Mouse (Mus musculus) limb, embryonic 11.5 days (tissue): Measurements from ENCODE around the gene 1810043G02Rik. TPM values are rescaled to one million over a fixed set of nuclear protein-coding genes. Genes with fewer than 3 reads are reported as not detected.
A peak's percentile ranks its signal among the peaks of the same experiment; 100 is the strongest.

ENCODE experiments used
- ATAC-seq: fragments of 200-750 bp; cut with Nextera tagmentation; 2 replicates; pipeline ENCODE4 v1.8.0; 2017; ENCODE audit warnings: low read depth; ENCODE audit not compliant: insufficient number of reproducible peaks, low FRiP score, low TSS enrichment
- DNase-seq: peaks from one replicate; pipeline ENCODE4 v3.0.0-alpha.2; 2015; ENCODE audit warnings: low spot score
- H3K27ac ChIP-seq: fragments of 300-500 bp; sonication (generic); replicated peaks from 2 replicates; pipeline ENCODE4 v1.5.1; 2014; ENCODE audit warnings: low read depth, mild to moderate bottlenecking, low read length
- H3K27me3 ChIP-seq: fragments of 300-500 bp; sonication (generic); 2 replicates; pipeline ENCODE4 v1.6.1; 2014; ENCODE audit warnings: mild to moderate bottlenecking, low read length, mixed read lengths; ENCODE audit not compliant: control insufficient read depth, insufficient read depth
- H3K36me3 ChIP-seq: fragments of 300-500 bp; sonication (generic); 2 replicates; pipeline ENCODE4 v1.6.1; 2014; ENCODE audit warnings: mild to moderate bottlenecking, low read length, moderate library complexity, mixed read lengths; ENCODE audit not compliant: control insufficient read depth, insufficient read depth
- H3K4me1 ChIP-seq: fragments of 300-500 bp; sonication (generic); 2 replicates; pipeline ENCODE4 v1.6.1; 2014; ENCODE audit warnings: low read length, mixed read lengths; ENCODE audit not compliant: control insufficient read depth, insufficient read depth
- H3K4me2 ChIP-seq: fragments of 300-500 bp; sonication (generic); 2 replicates; pipeline ENCODE4 v1.6.1; 2014; ENCODE audit warnings: low read depth, mild to moderate bottlenecking, moderate library complexity; ENCODE audit not compliant: severe bottlenecking
- H3K4me3 ChIP-seq: fragments of 300-500 bp; sonication (generic); 2 replicates; pipeline ENCODE4 v1.5.1; 2014; ENCODE audit warnings: low read depth, low read length
- H3K9ac ChIP-seq: fragments of 300-500 bp; sonication (generic); 2 replicates; pipeline ENCODE4 v1.6.1; 2014; ENCODE audit warnings: mild to moderate bottlenecking, low read length
- H3K9me3 ChIP-seq: fragments of 300-500 bp; sonication (generic); 2 replicates; pipeline ENCODE4 v1.6.1; 2016; ENCODE audit warnings: low read length; ENCODE audit not compliant: control insufficient read depth
- WGBS: fragments of 180-500 bp; shearing (Covaris S2); extraction: QIAGEN DNeasy Blood & Tissue Kit; methylation state at CpG from one replicate; pipeline ENCODE4 v1.1.7; 2014; 5-methylcytosine and 5-hydroxymethylcytosine counted together
- polyA plus RNA-seq: library from polyadenylated mRNA; unstranded; fragments of >200 nt; fragmentation: Nextera tagmentation; extraction: Ambion mirVana; gene quantifications from 2 replicates; pipeline ENCODE4 v1.2.1, GENCODE M21; 2014

The 1810043G02Rik gene
- polyA plus RNA-seq, 1 experiment from 2014 or later = 29.5 TPM

DNA sequence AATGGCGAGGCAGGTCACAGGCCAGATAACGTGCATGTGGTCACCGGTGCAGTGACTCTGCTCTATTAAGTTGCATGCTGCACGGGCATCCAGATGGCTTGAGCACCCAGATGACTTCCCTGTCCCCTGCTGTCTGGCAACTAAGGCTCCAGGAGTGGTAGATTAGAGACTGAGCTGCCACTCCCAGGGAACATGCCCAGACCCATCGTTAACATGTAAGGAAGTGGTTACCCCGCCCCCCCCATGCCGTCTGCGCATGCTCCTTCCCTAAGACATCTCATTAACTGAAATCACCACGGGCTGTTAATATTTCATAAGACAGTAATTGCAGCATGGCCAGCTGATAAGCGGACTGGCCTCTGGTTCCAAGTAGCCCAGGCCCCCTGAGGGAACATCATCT lies 7.1 kb upstream of the 1810043G02Rik start:
- Histone ChIP-seq H3K9me3 (no peaks in the 10 kb centered on the region), H3K4me1 (no peaks in the 10 kb centered on the region), H3K27ac (no peak overlapping the region), H3K9ac (no peak overlapping the region), H3K27me3 (peaks cover 22% of the 10 kb centered on the region), H3K4me2 (no peak overlapping the region), H3K4me3 (no peak overlapping the region), H3K36me3 (no peaks in the 10 kb centered on the region)
- ATAC-seq (no peak), DNase-seq (no peak)
- WGBS = 76% methylated on average over 10 of the region's 10 CpGs

DNA sequence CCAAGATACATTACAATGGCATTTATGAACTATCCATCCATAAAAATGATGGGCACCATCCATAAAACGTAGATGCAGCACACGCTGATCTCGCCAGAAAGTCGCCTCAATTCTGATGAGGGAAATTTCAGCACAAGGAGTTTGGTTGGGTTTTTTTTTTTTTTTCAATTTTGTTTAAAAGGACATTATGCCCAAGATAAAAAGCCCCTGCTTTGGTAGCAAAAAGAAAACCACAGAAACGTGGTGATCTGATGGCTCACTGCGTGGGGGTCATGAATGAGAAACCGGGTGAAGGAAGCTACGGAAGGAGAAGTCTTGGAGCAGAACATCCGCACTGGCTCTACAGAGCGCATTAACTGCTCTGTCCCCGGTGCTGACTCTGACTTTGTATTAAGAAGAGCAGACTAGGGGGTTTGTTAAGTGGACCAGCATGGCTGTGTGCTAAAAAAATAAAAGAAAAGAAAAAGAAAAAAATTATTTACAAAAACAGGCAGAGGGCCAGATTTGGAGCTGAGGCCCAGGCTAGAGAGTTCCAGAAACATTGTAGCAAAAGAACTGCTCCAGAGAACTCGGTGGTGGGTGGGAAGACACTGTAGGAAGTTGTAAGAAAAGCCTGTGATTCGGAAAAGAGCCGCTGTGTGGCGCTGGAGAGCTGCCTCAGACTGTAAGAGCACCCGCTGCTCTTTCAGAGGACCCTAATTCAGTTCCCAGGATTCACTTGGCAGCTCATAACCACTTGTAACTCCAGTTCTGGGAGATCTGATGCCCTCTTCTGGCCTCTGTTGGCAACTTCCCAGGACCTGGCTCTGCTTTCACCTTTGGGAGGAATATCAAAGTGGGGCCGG lies 6.4 kb upstream of the 1810043G02Rik start:
- no peaks in the 10 kb centered on the region for H3K36me3 ChIP-seq
- ATAC-seq (no peak), DNase-seq (no peak)
- no peaks in the 10 kb centered on the region for H3K4me1 ChIP-seq
- H3K9me3 ChIP-seq = no peaks in the 10 kb centered on the region
- H3K27ac ChIP-seq = no peak overlapping the region
- no peak overlapping the region for H3K4me3 ChIP-seq
- no peak overlapping the region for H3K9ac ChIP-seq
- 62% methylated on average over 17 of the region's 17 CpGs for WGBS
- no peak overlapping the region for H3K4me2 ChIP-seq
- H3K27me3 ChIP-seq = peaks cover 22% of the 10 kb centered on the region

DNA sequence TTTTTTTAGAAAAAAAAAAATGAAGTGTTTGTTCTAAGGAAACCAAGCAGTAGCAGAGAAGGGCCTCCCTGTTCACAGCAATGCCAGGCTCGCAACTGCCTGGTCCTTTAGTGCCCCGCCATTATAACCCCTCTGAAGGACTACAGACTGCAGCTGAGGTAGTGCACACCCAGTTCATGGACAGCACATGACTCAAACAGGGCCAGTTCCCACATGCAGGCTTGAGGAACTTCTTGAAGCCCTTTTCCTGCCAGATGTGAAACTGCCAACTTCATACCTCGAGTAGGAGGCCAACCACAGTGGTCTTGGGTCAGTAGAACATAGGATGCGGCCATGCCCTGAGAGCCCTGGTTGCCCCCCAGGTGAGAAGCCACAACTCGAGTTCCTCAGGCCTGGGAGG lies 4.0 kb upstream of the 1810043G02Rik start:
- H3K4me3 ChIP-seq = no peak overlapping the region
- H3K27ac ChIP-seq = no peak overlapping the region
- DNase-seq (no peak), ATAC-seq (no peak)
- H3K4me1 ChIP-seq = 0 out of 2 replicates have a peak, but pooled peaks cover 2% of the 10 kb centered on the region
- 74% methylated on average over 5 of the region's 5 CpGs for WGBS
- H3K36me3 ChIP-seq = no peaks in the 10 kb centered on the region
- H3K9me3 ChIP-seq = no peaks in the 10 kb centered on the region
- no peak overlapping the region for H3K4me2 ChIP-seq
- no peak overlapping the region for H3K9ac ChIP-seq
- peaks cover 11% of the 10 kb centered on the region for H3K27me3 ChIP-seq

GRCm38 (mm10) chr10:77974811-77975210 lies 3.5 kb upstream of the 1810043G02Rik start:
- no peak for DNase-seq
- H3K4me2 ChIP-seq = no peak overlapping the region
- WGBS = 83% methylated on average over 5 of the region's 5 CpGs
- 0 out of 2 replicates have a peak, but pooled peaks cover 2% of the 10 kb centered on the region for H3K4me1 ChIP-seq
- no peak overlapping the region for H3K9ac ChIP-seq
- H3K27me3 ChIP-seq = peaks cover 6% of the 10 kb centered on the region
- H3K36me3 ChIP-seq = no peaks in the 10 kb centered on the region
- ATAC-seq = no peak
- H3K4me3 ChIP-seq = no peak overlapping the region
- no peaks in the 10 kb centered on the region for H3K9me3 ChIP-seq
- no peak overlapping the region for H3K27ac ChIP-seq

DNA sequence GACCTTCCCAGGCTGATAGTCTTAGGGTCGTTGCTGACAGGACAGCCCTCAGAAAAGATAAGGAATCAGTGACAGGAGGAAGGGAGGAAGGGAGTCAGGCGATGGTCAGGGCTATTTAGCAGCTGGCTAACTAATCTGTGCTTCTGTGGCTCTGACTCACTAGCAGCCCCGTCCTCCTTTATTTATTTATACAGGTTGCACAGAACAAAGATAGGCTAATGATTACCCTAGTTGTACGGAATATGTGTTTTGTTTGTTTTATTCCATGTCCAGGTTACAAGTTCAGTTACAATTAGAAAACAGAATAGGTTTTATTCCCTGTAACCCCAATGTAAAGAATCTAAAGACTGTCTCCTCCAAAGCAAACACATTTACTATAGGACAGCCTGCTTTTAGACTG lies 2.7 kb upstream of the 1810043G02Rik start:
- Histone ChIP-seq H3K27me3 (no peaks in the 10 kb centered on the region), H3K4me2 (no peak overlapping the region), H3K27ac (no peak overlapping the region), H3K4me3 (no peak overlapping the region), H3K9me3 (no peaks in the 10 kb centered on the region), H3K36me3 (no peaks in the 10 kb centered on the region), H3K4me1 (0 out of 2 replicates have a peak, but pooled peaks cover 2% of the 10 kb centered on the region), H3K9ac (no peak overlapping the region)
- DNase-seq (no peak), ATAC-seq (no peak)
- 37% methylated on average over 4 of the region's 4 CpGs for WGBS

DNA sequence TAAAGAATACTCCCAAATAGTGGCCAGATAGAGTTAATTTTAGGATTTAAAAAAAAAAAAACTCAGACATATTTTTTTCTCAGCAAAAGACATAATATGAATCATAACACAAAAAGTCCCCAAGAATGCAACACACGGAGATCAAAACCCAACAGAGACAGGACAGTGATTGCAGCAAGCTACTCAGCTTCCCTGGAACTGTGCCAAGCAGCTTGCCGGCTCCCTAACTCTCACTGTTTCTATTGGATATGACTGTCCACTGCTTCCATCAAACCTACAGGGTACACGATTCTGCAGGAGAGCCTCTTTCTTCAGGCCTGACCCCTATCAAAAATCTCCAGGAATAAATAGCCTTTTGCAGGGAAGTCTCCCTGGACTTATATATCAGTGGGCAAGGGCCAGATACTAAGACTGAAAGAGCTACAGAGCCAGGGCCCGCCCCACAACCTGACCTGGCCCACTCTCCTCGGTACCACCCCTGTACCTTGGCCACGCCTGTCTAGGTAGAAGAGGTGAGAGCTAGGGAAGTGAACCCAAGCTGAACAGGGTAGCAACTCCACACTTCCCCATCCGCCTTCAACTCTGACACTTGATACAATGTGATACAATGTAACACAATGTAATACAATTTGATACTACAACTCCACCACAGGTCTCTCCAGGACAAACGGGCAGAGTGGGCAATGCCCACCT lies 1.7 kb upstream of the 1810043G02Rik start:
- H3K4me1 ChIP-seq = 0 out of 2 replicates have a peak, but pooled peaks cover 2% of the 10 kb centered on the region
- H3K4me2 ChIP-seq = no peak overlapping the region
- H3K36me3 ChIP-seq = no peaks in the 10 kb centered on the region
- no peak overlapping the region for H3K9ac ChIP-seq
- H3K9me3 ChIP-seq = no peaks in the 10 kb centered on the region
- DNase-seq (no peak), ATAC-seq (no peak)
- no peaks in the 10 kb centered on the region for H3K27me3 ChIP-seq
- 85% methylated on average over 8 of the region's 8 CpGs for WGBS
- H3K4me3 ChIP-seq = no peak overlapping the region
- no peak overlapping the region for H3K27ac ChIP-seq

DNA sequence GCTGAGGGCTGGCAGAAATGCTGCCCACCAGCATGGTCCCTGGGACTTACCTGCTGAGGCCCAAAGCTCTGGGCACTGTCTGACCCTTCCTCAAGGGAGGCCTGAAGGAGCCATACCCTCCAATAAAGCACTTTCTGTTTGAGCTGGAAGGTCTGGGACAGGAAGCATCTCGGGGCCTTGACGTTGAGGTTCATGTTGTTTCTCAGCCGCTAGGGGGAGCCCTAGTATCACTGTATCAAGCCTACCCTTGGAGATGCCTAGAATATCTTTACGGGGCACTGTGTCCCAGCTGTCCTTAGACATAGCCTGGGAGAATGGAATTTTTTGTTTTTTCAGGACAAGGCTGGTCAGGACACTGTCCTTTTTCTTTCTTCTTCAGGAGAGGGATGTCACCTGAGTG lies 6.3 kb downstream of the 1810043G02Rik start:
- Histone ChIP-seq H3K27me3 (no peaks in the 10 kb centered on the region), H3K4me2 (no peak overlapping the region), H3K36me3 (peaks cover 15% of the 10 kb centered on the region; the same call in 1 of the 2 replicates), H3K27ac (no peak overlapping the region), H3K4me1 (no peaks in the 10 kb centered on the region), H3K9me3 (no peaks in the 10 kb centered on the region), H3K9ac (no peak overlapping the region), H3K4me3 (no peak overlapping the region)
- peak; percentile 22; the same call in 1 of the 2 replicates for ATAC-seq
- peak; percentile 85 for DNase-seq
- WGBS = 5% methylated on average over 4 of the region's 4 CpGs

DNA sequence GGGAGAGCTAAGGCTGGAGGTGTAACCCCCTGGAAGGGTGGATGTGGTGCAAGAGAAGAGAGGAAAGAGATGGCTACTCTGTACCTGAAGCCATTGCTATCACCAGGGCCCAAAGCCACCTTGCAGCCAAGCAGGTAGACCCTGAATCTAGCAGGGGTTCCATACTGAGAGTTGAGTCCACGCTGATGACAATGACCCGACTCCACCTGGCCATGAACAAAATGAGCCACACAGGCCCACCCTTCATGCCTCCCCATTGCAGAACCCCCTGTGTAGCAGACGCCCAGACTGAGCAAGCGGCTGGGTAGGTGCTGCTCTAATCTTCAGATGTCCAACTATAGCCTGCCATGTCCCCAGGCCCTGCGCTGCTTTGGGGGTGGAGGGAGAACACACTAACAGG lies 7.5 kb downstream of the 1810043G02Rik start:
- Histone ChIP-seq H3K36me3 (peaks cover 15% of the 10 kb centered on the region; the same call in 1 of the 2 replicates), H3K4me3 (no peak overlapping the region), H3K9me3 (no peaks in the 10 kb centered on the region), H3K4me2 (no peak overlapping the region), H3K9ac (no peak overlapping the region), H3K4me1 (no peaks in the 10 kb centered on the region), H3K27me3 (no peaks in the 10 kb centered on the region), H3K27ac (no peak overlapping the region)
- ATAC-seq (no peak), DNase-seq (no peak)
- WGBS = 76% methylated on average over 5 of the region's 5 CpGs
